Mouse (Mus musculus) heart, adult 2 months (tissue): ENCODE data around the gene Gm21188.
"Not testable (repeated sequence)": the region's sequence is repeated elsewhere in the genome, so short reads cannot be mapped to it uniquely, and the experiment has no call there.

Experiments
- CTCF ChIP-seq: fragments of 200-600 bp; IDR thresholded peaks from 2 replicates; pipeline ENCODE4 v1.8.1; 2022; ENCODE audit warnings: antibody characterized with exemption, mild to moderate bottlenecking, moderate library complexity
- EP300 ChIP-seq: fragments of 200-500 bp; IDR thresholded peaks from 2 replicates; pipeline ENCODE4 v1.6.1; 2011; ENCODE audit warnings: low read depth, low read length, control low read depth; ENCODE audit not compliant: insufficient read depth
- POLR2A ChIP-seq: fragments of 200-500 bp; IDR thresholded peaks from 2 replicates; pipeline ENCODE4 v1.6.1; 2011; ENCODE audit warnings: mild to moderate bottlenecking, low read depth, low read length, control low read depth; ENCODE audit not compliant: insufficient read depth

- not testable (repeated sequence) for TF ChIP-seq EP300, CTCF, POLR2A
Measured at GRCm38 (mm10) chr13:120048186-120048585, 3.8 kb downstream of the Gm21188 start.
